Mouse (Mus musculus): Measurements from ENCODE around the gene Itpkb. TPM values are rescaled to one million over a fixed set of nuclear protein-coding genes. Genes with fewer than 3 reads are reported as not detected.

Itpkb gene
- polyA plus RNA-seq, 1 experiment: 6.3 TPM

- DNase-seq (ENCODE audit: low read depth): peak; percentile 79
- no peak for TF ChIP-seq POLR2A (IDR thresholded peaks at IDR 0.05; ENCODE audit: borderline replicate concordance, extremely low read depth, insufficient read depth, insufficient read length, poor library complexity, severe bottlenecking)
- TF ChIP-seq CTCF (IDR thresholded peaks at IDR 0.05; ENCODE audit: borderline replicate concordance, extremely low read depth, insufficient read depth, insufficient read length): peak; percentile 95
Observed at GRCm38 (mm10) chr1:180428101-180428712, 97.9 kb downstream of the Itpkb start.

GRCm38 (mm10) chr1:180428871-180429270, 98.6 kb downstream of the Itpkb start:
- no peak for TF ChIP-seq CTCF (IDR thresholded peaks at IDR 0.05; ENCODE audit: borderline replicate concordance, extremely low read depth, insufficient read depth, insufficient read length)
- TF ChIP-seq POLR2A (IDR thresholded peaks at IDR 0.05; ENCODE audit: borderline replicate concordance, extremely low read depth, insufficient read depth, insufficient read length, poor library complexity, severe bottlenecking): no peak
- peak; percentile 14 for DNase-seq (ENCODE audit: low read depth)

DNA sequence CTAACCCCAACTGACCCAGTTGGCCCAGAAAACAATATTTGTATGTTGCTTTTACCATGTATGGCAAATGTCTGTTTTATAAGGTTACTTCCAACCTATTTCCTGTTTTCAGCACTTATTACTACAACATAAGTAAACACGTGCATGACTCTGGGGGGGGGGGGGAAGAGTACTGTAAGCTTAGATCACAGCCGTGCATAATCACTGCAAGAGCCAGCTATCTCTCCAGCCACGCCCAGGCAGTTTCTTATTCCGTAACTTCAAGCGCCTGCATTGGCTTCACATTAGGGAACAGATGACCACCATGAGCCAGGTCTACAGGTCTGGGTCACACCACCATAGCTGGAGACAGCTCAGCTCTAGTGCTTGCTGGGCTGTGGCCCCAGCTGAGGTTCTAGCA, 99.5 kb downstream of the Itpkb start:
- no peak for DNase-seq (ENCODE audit: low read depth)
- no peak for TF ChIP-seq CTCF (IDR thresholded peaks at IDR 0.05; ENCODE audit: borderline replicate concordance, extremely low read depth, insufficient read depth, insufficient read length)
- TF ChIP-seq POLR2A (IDR thresholded peaks at IDR 0.05; ENCODE audit: borderline replicate concordance, extremely low read depth, insufficient read depth, insufficient read length, poor library complexity, severe bottlenecking): no peak

GRCm38 (mm10) chr1:180431833-180432232, 101.5 kb downstream of the Itpkb start:
- TF ChIP-seq POLR2A (IDR thresholded peaks at IDR 0.05; ENCODE audit: borderline replicate concordance, extremely low read depth, insufficient read depth, insufficient read length, poor library complexity, severe bottlenecking) (no peak), CTCF (IDR thresholded peaks at IDR 0.05; ENCODE audit: borderline replicate concordance, extremely low read depth, insufficient read depth, insufficient read length) (peak; percentile 12; the same call in 1 of the 2 replicates)

DNA sequence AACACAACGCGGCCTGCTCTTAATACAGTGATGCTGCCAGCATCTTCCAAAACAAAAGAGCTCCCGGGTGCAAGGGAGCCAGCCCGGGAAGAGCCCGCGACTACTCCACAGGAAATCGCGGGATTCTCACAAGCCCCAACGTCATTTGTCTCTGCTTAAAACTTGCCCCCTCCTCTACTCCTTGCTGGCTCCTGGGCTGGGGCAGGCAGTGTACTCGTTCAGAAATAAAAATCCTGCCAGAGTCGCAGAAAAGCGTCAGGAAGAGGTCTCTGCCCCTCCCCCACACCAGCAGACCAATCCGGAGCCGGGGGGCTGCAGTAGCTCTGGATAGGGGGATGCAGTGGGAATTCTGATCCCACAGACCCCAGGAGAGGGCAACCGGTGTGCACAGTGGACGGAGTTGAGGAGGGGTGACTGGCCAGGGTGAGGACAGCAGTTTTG, 102.8 kb downstream of the Itpkb start:
- TF ChIP-seq CTCF (IDR thresholded peaks at IDR 0.05; ENCODE audit: borderline replicate concordance, extremely low read depth, insufficient read depth, insufficient read length): no peak
- TF ChIP-seq POLR2A (IDR thresholded peaks at IDR 0.05; ENCODE audit: borderline replicate concordance, extremely low read depth, insufficient read depth, insufficient read length, poor library complexity, severe bottlenecking): no peak
- peak; percentile 76 for DNase-seq (ENCODE audit: low read depth)

More at GRCm38 (mm10) chr1:180431833-180432232, 101.5 kb downstream of the Itpkb start:
- DNase-seq (ENCODE audit: low read depth): peak; percentile 22

DNA sequence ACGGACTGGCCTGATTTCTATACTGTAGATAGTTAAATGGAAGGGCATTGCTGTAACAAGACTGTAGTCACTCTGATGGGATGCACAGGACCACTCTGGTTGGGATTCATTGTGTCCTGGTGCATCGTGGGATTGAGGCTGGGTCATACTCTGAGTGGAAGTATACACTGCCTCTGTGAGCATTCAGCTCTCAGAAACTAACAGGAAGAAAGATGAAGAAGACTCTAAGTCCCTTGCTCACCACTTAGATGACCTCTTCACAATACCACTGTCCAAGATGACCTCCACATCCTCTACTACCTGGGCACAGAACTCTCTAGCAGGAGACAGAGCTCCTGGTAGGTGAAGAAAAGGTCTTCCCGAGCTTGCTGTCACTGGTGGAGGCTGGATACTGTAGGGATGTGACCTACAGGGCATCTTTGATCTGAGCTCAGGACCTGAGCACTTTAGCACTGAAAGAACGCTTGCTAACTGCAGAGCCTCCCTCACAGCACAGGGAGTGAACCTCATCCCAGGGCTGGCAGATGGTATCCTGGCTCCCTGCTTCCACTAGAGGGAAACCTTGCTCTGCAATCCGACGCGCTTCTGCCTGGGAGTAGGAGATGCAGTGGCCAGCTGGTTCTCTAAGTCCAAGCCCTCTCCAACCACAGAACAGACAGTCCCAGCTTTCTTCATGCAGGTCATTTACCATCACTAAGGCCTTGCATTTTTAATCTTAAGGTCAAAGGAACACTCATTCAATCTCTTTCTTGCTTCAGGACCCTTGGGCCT, 103.7 kb downstream of the Itpkb start:
- TF ChIP-seq CTCF (IDR thresholded peaks at IDR 0.05; ENCODE audit: borderline replicate concordance, extremely low read depth, insufficient read depth, insufficient read length) (peak; percentile 97), POLR2A (IDR thresholded peaks at IDR 0.05; ENCODE audit: borderline replicate concordance, extremely low read depth, insufficient read depth, insufficient read length, poor library complexity, severe bottlenecking) (no peak)
- DNase-seq (ENCODE audit: low read depth): peak; percentile 94

- no peak for TF ChIP-seq POLR2A (IDR thresholded peaks at IDR 0.05; ENCODE audit: borderline replicate concordance, extremely low read depth, insufficient read depth, insufficient read length, poor library complexity, severe bottlenecking)
- TF ChIP-seq CTCF (IDR thresholded peaks at IDR 0.05; ENCODE audit: borderline replicate concordance, extremely low read depth, insufficient read depth, insufficient read length): no peak
- no peak for DNase-seq (ENCODE audit: low read depth)
Observed at GRCm38 (mm10) chr1:180434925-180435324, 104.6 kb downstream of the Itpkb start.

- no peak for DNase-seq (ENCODE audit: low read depth)
- no peak for TF ChIP-seq CTCF (IDR thresholded peaks at IDR 0.05; ENCODE audit: borderline replicate concordance, extremely low read depth, insufficient read depth, insufficient read length)
Observed at GRCm38 (mm10) chr1:180439496-180439895, 109.2 kb downstream of the Itpkb start.

- TF ChIP-seq POLR2A (IDR thresholded peaks at IDR 0.05; ENCODE audit: borderline replicate concordance, extremely low read depth, insufficient read depth, insufficient read length, poor library complexity, severe bottlenecking) (no peak), CTCF (IDR thresholded peaks at IDR 0.05; ENCODE audit: borderline replicate concordance, extremely low read depth, insufficient read depth, insufficient read length) (no peak)
- no peak for DNase-seq (ENCODE audit: low read depth)
Observed at GRCm38 (mm10) chr1:180444411-180444810, 114.1 kb downstream of the Itpkb start.

DNA sequence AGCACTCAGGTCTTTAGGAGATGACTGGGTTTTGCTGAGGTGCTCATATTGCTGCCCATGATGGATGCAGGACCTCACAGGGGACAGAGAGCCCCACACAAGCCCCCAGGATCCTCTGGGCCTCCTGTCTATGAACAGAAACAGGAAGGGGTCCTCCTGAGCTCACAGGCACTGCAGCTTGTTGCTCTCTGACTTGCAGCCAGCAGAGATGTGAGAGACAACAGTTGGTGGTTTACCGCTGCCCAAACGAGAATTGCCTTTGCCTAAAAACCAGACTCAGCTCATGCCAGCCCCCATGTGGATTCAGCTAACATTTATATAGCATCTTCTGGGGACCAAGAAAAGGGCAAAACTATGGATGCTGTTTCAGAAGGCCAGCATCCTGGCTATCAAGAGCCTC, 119.4 kb downstream of the Itpkb start:
- TF ChIP-seq CTCF (IDR thresholded peaks at IDR 0.05; ENCODE audit: borderline replicate concordance, extremely low read depth, insufficient read depth, insufficient read length): no peak
- TF ChIP-seq POLR2A (IDR thresholded peaks at IDR 0.05; ENCODE audit: borderline replicate concordance, extremely low read depth, insufficient read depth, insufficient read length, poor library complexity, severe bottlenecking): no peak
- no peak for DNase-seq (ENCODE audit: low read depth)

- TF ChIP-seq POLR2A (IDR thresholded peaks at IDR 0.05; ENCODE audit: borderline replicate concordance, extremely low read depth, insufficient read depth, insufficient read length, poor library complexity, severe bottlenecking) (no peak), CTCF (IDR thresholded peaks at IDR 0.05; ENCODE audit: borderline replicate concordance, extremely low read depth, insufficient read depth, insufficient read length) (no peak)
- DNase-seq (ENCODE audit: low read depth): peak; percentile 45
Observed at GRCm38 (mm10) chr1:180458274-180458673, 128.0 kb downstream of the Itpkb start.

DNA sequence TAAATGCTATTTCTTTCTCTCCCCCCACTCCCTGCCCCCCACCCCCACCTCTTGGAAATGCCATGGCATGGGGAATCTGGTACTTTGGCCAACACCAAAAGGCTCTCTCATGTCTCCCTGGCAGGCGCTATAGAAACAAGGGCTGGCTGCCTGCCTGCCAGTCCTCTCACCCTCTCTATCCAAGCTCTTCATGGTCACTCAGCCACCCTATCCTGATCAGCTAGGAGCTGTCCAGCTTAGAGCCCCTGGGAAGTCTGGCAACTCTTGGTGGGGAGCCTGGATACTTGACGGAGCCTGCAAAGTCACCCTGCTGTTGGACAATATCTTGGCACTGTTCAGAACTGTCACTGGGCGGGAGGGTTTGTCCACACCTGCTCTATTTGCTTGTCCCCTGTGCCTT, 128.4 kb downstream of the Itpkb start:
- DNase-seq (ENCODE audit: low read depth): peak; percentile 35
- TF ChIP-seq CTCF (IDR thresholded peaks at IDR 0.05; ENCODE audit: borderline replicate concordance, extremely low read depth, insufficient read depth, insufficient read length): no peak
- TF ChIP-seq POLR2A (IDR thresholded peaks at IDR 0.05; ENCODE audit: borderline replicate concordance, extremely low read depth, insufficient read depth, insufficient read length, poor library complexity, severe bottlenecking): no peak
